Mouse (Mus musculus): ENCODE results near the gene Trim61. TPM values are rescaled to one million over a fixed set of nuclear protein-coding genes. Genes with fewer than 3 reads are reported as not detected.
A peak's percentile ranks its signal among the peaks of the same experiment; 100 is the strongest.

Gene Trim61
- polyA plus RNA-seq (2015; fragmentation: Nextera tagmentation; extraction: Ambion mirVana), result 0.12 and 0.25 TPM in 2 replicates

DNA sequence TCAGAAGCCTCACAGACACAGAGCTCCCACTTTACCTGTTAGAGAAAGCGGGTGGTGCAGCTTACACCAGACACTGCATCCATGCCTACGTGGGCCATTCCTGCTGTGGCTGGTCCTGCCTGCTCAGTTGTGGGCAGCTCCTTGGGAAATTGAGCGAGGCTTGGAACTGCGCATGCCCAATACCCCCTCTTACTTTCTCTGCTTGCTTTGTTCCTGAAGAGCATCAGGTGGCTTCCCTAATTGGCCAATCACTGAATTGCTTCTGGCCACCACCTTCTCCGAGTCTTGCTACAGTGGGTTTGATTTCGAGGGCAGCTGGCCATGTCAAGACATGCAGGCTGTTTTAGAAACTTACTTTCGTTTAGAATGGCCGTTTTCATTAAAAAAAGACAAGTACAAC is at the start of gene Trim61, which contains the start of gene Trim60:
TSS of gene Trim61 (minus strand) at position 101 of the 400 bp plus-strand sequence.
TSS of gene Trim60 (minus strand) at position 162 of the 400 bp plus-strand sequence.
- no peak within 1 kb of the TSS for H3K9ac ChIP-seq
- no peak within 1 kb of the TSS for H3K4me2 ChIP-seq
- H3K36me3 ChIP-seq, result no peaks in the 10 kb centered on the region
- no peak for ATAC-seq (ENCODE audit: extremely low read depth, insufficient number of reproducible peaks, low FRiP score, low TSS enrichment)
- no peak within 1 kb of the TSS for H3K27ac ChIP-seq (replicated peaks)
- no peaks in the 10 kb centered on the region for H3K27me3 ChIP-seq (replicated peaks)
- H3K9me3 ChIP-seq, result no peaks in the 10 kb centered on the region
- H3K4me3 ChIP-seq, result no peak within 1 kb of the TSS
- WGBS, result 81% methylated on average over 8 of the region's 8 CpGs
- no peaks in the 10 kb centered on the region for H3K4me1 ChIP-seq

DNA sequence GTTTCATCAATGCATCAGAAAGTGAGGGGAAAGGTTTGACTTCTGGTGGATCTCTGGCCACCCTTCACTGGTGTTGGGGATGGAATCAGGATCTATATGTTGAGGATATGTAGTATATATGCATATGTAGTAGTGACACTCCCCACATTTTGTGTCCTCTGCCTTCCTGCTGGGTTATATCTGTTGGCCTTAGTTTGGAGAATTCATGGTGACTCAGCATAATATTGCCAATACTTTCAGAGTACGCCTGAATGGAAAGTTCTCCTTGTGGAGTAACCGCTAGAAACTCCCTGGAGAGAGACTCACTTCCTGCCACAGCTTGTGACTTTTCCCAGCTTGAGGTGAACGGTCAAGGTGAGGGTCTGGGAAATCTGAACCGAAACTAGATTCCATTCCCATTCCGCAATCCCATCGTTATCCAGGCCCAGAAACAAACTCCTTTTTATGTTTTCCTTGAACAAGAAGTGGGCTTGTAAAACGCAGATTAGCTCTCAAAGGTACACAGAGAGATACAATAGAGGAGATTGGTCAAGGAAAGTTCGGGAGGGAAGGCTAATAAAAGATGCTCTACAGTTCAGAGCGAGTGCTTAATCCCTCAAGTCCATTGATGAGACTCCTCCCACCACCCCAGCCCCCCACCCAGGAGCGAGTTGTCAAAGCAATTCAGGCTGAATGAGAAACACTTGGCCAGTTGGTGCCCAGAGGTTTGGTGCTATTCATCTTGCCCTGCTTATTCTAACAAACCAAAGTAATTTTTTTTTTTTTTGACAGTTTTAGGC is 49.6 kb upstream of the Trim61 start:
- Histone ChIP-seq H3K4me3 (no peak overlapping the region), H3K4me1 (no peaks in the 10 kb centered on the region), H3K9ac (no peak overlapping the region), H3K36me3 (no peaks in the 10 kb centered on the region), H3K4me2 (no peak overlapping the region), H3K27ac (replicated peaks) (no peak overlapping the region), H3K9me3 (0 out of 2 replicates have a peak, but pooled peaks cover 3% of the 10 kb centered on the region), H3K27me3 (replicated peaks) (no peaks in the 10 kb centered on the region)
- 48% methylated on average over 10 of the region's 10 CpGs for WGBS
- no peak for ATAC-seq (ENCODE audit: extremely low read depth, insufficient number of reproducible peaks, low FRiP score, low TSS enrichment)

GRCm38 (mm10) chr8:65067031-65067430 is 48.7 kb upstream of the Trim61 start:
- Histone ChIP-seq H3K27me3 (replicated peaks) (no peaks in the 10 kb centered on the region), H3K4me2 (no peak overlapping the region), H3K9me3 (0 out of 2 replicates have a peak, but pooled peaks cover 3% of the 10 kb centered on the region), H3K27ac (replicated peaks) (no peak overlapping the region), H3K4me1 (no peaks in the 10 kb centered on the region), H3K36me3 (no peaks in the 10 kb centered on the region), H3K4me3 (no peak overlapping the region), H3K9ac (no peak overlapping the region)
- ATAC-seq (ENCODE audit: extremely low read depth, insufficient number of reproducible peaks, low FRiP score, low TSS enrichment), result no peak
- WGBS, result 88% methylated on average over 4 of the region's 4 CpGs

GRCm38 (mm10) chr8:65065622-65066021 is 47.3 kb upstream of the Trim61 start:
- 78% methylated on average over 3 of the region's 3 CpGs for WGBS
- H3K36me3 ChIP-seq, result no peaks in the 10 kb centered on the region

DNA sequence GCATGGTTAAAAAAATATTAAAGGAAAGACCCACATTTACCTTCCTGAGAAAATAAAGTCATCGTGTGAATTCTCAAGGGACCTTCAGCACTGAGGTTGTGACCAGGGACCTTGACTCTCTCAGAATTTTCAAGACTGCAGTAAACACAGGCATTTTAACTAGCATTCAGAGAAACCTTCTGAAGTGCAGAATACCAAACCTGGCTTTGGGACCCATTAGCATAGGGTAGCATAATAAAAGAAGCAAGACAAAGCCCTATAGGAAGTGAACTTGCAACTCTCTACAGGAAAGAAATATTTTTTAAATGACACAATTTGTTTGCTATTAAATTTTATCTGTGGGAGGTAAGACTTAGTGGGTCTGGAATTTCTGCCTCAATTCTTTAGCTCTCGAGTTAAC is 45.7 kb upstream of the Trim61 start:
- H3K4me3 ChIP-seq, result no peak overlapping the region
- H3K27me3 ChIP-seq (replicated peaks), result no peaks in the 10 kb centered on the region
- no peaks in the 10 kb centered on the region for H3K36me3 ChIP-seq
- 0 out of 2 replicates have a peak, but pooled peaks cover under 1% of the 10 kb centered on the region for H3K9me3 ChIP-seq
- H3K4me1 ChIP-seq, result no peaks in the 10 kb centered on the region
- WGBS, result 51% methylated on average over 2 of the region's 2 CpGs
- no peak overlapping the region for H3K27ac ChIP-seq (replicated peaks)
- no peak overlapping the region for H3K4me2 ChIP-seq
- H3K9ac ChIP-seq, result no peak overlapping the region
- ATAC-seq (ENCODE audit: extremely low read depth, insufficient number of reproducible peaks, low FRiP score, low TSS enrichment), result no peak

More at GRCm38 (mm10) chr8:65065622-65066021, 47.3 kb upstream of the Trim61 start:
- H3K4me3 ChIP-seq, result no peak overlapping the region
- no peak overlapping the region for H3K4me2 ChIP-seq
- no peaks in the 10 kb centered on the region for H3K27me3 ChIP-seq (replicated peaks)
- no peak for ATAC-seq (ENCODE audit: extremely low read depth, insufficient number of reproducible peaks, low FRiP score, low TSS enrichment)
- H3K9ac ChIP-seq, result no peak overlapping the region
- H3K9me3 ChIP-seq, result 0 out of 2 replicates have a peak, but pooled peaks cover 3% of the 10 kb centered on the region
- no peaks in the 10 kb centered on the region for H3K4me1 ChIP-seq
- no peak overlapping the region for H3K27ac ChIP-seq (replicated peaks)

DNA sequence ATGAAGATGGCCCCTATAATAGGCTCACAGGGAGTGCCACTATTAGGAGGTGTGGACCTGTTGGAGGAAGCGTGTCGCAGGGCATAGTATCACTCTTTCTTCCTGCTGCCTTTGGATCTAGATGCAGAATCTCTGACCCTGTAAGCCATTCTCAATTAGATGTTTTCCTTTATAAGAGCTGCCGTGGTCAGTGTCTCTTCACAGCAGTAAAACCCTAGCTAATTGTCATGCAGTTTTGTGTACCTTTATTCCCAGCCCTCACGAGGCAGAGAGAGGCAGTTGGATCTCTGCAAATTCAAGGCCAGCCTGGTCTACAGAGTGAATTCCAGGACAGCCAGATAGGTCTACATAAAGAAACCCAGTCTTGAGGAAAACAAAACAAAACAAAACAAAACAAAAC is 43.9 kb upstream of the Trim61 start:
- no peak for ATAC-seq (ENCODE audit: extremely low read depth, insufficient number of reproducible peaks, low FRiP score, low TSS enrichment)
- no peak overlapping the region for H3K4me2 ChIP-seq
- no peak overlapping the region for H3K4me3 ChIP-seq
- H3K36me3 ChIP-seq, result no peaks in the 10 kb centered on the region
- H3K27ac ChIP-seq (replicated peaks), result no peak overlapping the region
- H3K27me3 ChIP-seq (replicated peaks), result no peaks in the 10 kb centered on the region
- no peaks in the 10 kb centered on the region for H3K4me1 ChIP-seq
- no peak overlapping the region for H3K9ac ChIP-seq
- 82% methylated on average over 4 of the region's 4 CpGs for WGBS
- no peaks in the 10 kb centered on the region for H3K9me3 ChIP-seq

- Histone ChIP-seq H3K4me2 (no peak overlapping the region), H3K27ac (replicated peaks) (no peak overlapping the region), H3K9ac (no peak overlapping the region), H3K4me3 (no peak overlapping the region), H3K9me3 (no peaks in the 10 kb centered on the region), H3K27me3 (replicated peaks) (no peaks in the 10 kb centered on the region), H3K36me3 (no peaks in the 10 kb centered on the region), H3K4me1 (no peaks in the 10 kb centered on the region)
- no peak for ATAC-seq (ENCODE audit: extremely low read depth, insufficient number of reproducible peaks, low FRiP score, low TSS enrichment)
- WGBS, result 76% methylated on average over 4 of the region's 4 CpGs
Measured at GRCm38 (mm10) chr8:65056722-65057121, 38.4 kb upstream of the Trim61 start.

- Histone ChIP-seq H3K4me3 (no peak overlapping the region), H3K36me3 (no peaks in the 10 kb centered on the region), H3K27me3 (replicated peaks) (no peaks in the 10 kb centered on the region), H3K9ac (no peak overlapping the region), H3K4me2 (no peak overlapping the region), H3K27ac (replicated peaks) (no peak overlapping the region), H3K9me3 (peaks cover 3% of the 10 kb centered on the region; the same call in 1 of the 2 replicates), H3K4me1 (no peaks in the 10 kb centered on the region)
- 71% methylated on average over 5 of the region's 5 CpGs for WGBS
- no peak for ATAC-seq (ENCODE audit: extremely low read depth, insufficient number of reproducible peaks, low FRiP score, low TSS enrichment)
Measured at GRCm38 (mm10) chr8:65053968-65054367, 35.6 kb upstream of the Trim61 start.

DNA sequence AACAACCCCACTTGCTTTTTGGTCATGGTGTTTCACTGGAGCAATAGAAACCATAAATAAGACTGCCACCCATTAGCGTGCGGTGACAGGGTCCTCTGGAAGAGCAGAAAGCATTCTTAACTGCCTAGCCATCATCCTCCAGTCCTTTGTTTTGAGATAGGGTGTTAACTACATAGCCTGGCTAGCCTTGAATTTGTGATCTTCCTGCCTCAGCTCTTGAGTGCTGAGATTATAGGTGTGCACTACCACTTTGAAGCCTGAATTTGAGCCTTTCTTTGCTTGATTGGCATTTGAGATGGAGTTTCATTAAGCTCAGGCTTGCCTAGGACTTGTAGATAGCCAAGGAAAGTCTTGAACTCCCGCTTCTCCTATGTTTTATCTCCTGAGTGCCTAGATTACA is 35.2 kb upstream of the Trim61 start:
- no peak overlapping the region for H3K4me3 ChIP-seq
- no peak overlapping the region for H3K4me2 ChIP-seq
- no peak overlapping the region for H3K9ac ChIP-seq
- H3K9me3 ChIP-seq, result peaks cover 3% of the 10 kb centered on the region; the same call in 1 of the 2 replicates
- H3K27me3 ChIP-seq (replicated peaks), result no peaks in the 10 kb centered on the region
- H3K36me3 ChIP-seq, result no peaks in the 10 kb centered on the region
- no peak for ATAC-seq (ENCODE audit: extremely low read depth, insufficient number of reproducible peaks, low FRiP score, low TSS enrichment)
- no peak overlapping the region for H3K27ac ChIP-seq (replicated peaks)
- 82% methylated on average over 3 of the region's 3 CpGs for WGBS
- H3K4me1 ChIP-seq, result no peaks in the 10 kb centered on the region

GRCm38 (mm10) chr8:65047801-65048200 is 29.5 kb upstream of the Trim61 start:
- Histone ChIP-seq H3K27ac (replicated peaks) (no peak overlapping the region), H3K9me3 (peaks cover 3% of the 10 kb centered on the region; the same call in 1 of the 2 replicates), H3K9ac (no peak overlapping the region), H3K36me3 (no peaks in the 10 kb centered on the region), H3K4me1 (no peaks in the 10 kb centered on the region), H3K27me3 (replicated peaks) (no peaks in the 10 kb centered on the region), H3K4me2 (no peak overlapping the region), H3K4me3 (no peak overlapping the region)
- no peak for ATAC-seq (ENCODE audit: extremely low read depth, insufficient number of reproducible peaks, low FRiP score, low TSS enrichment)
- WGBS, result 77% methylated on average over 4 of the region's 4 CpGs

- Histone ChIP-seq H3K4me1 (no peaks in the 10 kb centered on the region), H3K9me3 (peaks cover 3% of the 10 kb centered on the region; the same call in 1 of the 2 replicates), H3K27ac (replicated peaks) (no peak overlapping the region), H3K4me2 (no peak overlapping the region), H3K27me3 (replicated peaks) (no peaks in the 10 kb centered on the region), H3K4me3 (no peak overlapping the region), H3K9ac (no peak overlapping the region), H3K36me3 (no peaks in the 10 kb centered on the region)
- WGBS, result 84% methylated on average over 4 of the region's 4 CpGs
- ATAC-seq (ENCODE audit: extremely low read depth, insufficient number of reproducible peaks, low FRiP score, low TSS enrichment), result no peak
Measured at GRCm38 (mm10) chr8:65047193-65047592, 28.9 kb upstream of the Trim61 start.

- Histone ChIP-seq H3K4me1 (no peaks in the 10 kb centered on the region), H3K9me3 (peaks cover 3% of the 10 kb centered on the region; the same call in 1 of the 2 replicates), H3K9ac (0 out of 2 replicates have a peak overlapping the region, but pooled peaks have one; percentile 25), H3K27me3 (replicated peaks) (no peaks in the 10 kb centered on the region), H3K4me2 (peak overlapping the region; percentile 48), H3K27ac (replicated peaks) (no peak overlapping the region), H3K4me3 (no peak overlapping the region), H3K36me3 (no peaks in the 10 kb centered on the region)
- ATAC-seq (ENCODE audit: extremely low read depth, insufficient number of reproducible peaks, low FRiP score, low TSS enrichment), result no peak
- 45% methylated on average over 5 of the region's 5 CpGs for WGBS
Measured at GRCm38 (mm10) chr8:65046565-65046964, 28.2 kb upstream of the Trim61 start.

Measured in heart, embryonic 13.5 days (tissue).